19 mouse cellular contexts compared by ENCODE assay signal in the genomic region with DNA sequence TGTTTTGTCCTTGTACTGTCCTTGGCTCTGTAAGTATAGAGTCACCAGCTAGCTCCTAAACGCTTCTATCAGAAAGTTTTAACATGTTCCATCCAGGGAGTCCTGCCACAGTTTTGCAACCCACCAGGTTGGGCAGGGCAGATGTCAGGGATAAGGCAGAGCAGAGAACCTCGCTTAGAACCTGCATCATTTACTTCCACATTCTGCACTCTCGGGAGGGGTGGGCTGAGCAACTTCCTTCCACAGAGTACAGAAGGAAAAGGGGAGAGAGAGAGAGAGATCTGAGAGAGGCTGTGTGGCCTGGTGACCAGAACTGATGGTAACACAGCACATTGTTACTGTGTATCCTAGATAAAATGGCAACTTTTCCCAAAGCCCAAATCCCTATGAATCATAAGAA.
DNase-seq lines count a peak whose midpoint lies in the region; ATAC-seq and TF ChIP-seq lines count a peak whose summit lies in the region.
"Had no signal": no experiment of that assay in that cellular context is flagged by ENCODE, and none has a peak within 500 bp of the region (broad histone marks: within the 10 kb centered on the region; RNA-seq: fewer than 3 reads in every experiment).

No protein-coding gene starts in this region.

- no peak overlapping the region for H3K9ac ChIP-seq in heart, embryonic 14.5 days (ENCODE audit: low read length)
- no peak overlapping the region for H3K9ac ChIP-seq in MEL (ENCODE audit: control insufficient read depth, low read depth, low read length, poor library complexity, severe bottlenecking)
- H3K9ac ChIP-seq in kidney, embryonic 16.5 days (replicated peaks; ENCODE audit: low read length) = no peak overlapping the region
- H3K9ac ChIP-seq: forebrain, embryonic 13.5 days; forebrain, postnatal 0 days; hindbrain, embryonic 14.5 days; intestine, embryonic 15.5 days had no signal

- TF ChIP-seq POLR2A in MEL (IDR thresholded peaks at IDR 0.05; ENCODE audit: control insufficient read depth in 1 of 2, insufficient read depth in 1 of 2, low read depth in 1 of 2, low read length in 2 of 2, poor library complexity in 1 of 2) = no peak

- no peaks in the 10 kb centered on the region for H3K27me3 ChIP-seq in heart, embryonic 14.5 days (ENCODE audit: control insufficient read depth, insufficient read depth, low read length)
- no peaks in the 10 kb centered on the region for H3K27me3 ChIP-seq in MEL (ENCODE audit: control insufficient read depth in 1 of 2, insufficient read depth in 2 of 2, low read length in 2 of 2)
- H3K27me3 ChIP-seq in limb, embryonic 10.5 days (ENCODE audit: low read depth, poor library complexity, severe bottlenecking) = no peaks in the 10 kb centered on the region
- no peaks in the 10 kb centered on the region for H3K27me3 ChIP-seq in kidney, embryonic 16.5 days (ENCODE audit: insufficient read depth, low read length)
- H3K27me3 ChIP-seq: forebrain, embryonic 13.5 days; intestine, embryonic 15.5 days had no signal

- H3K36me3 ChIP-seq in heart, embryonic 14.5 days (ENCODE audit: control insufficient read depth, insufficient read depth, low read length) = peaks cover 22% of the 10 kb centered on the region
- peaks cover 2 to 25% of the 10 kb centered on the region in 2 experiments for H3K36me3 ChIP-seq in MEL (ENCODE audit: control insufficient read depth in 1 of 2, insufficient read depth in 2 of 2, low read length in 2 of 2)
- peaks cover 20% of the 10 kb centered on the region for H3K36me3 ChIP-seq in limb, embryonic 10.5 days
- H3K36me3 ChIP-seq in kidney, embryonic 16.5 days (ENCODE audit: insufficient read depth, low read length) = peaks cover 21% of the 10 kb centered on the region

- H3K4me1 ChIP-seq in heart, embryonic 14.5 days (ENCODE audit: control insufficient read depth in 2 of 2, insufficient read depth in 2 of 2, low read length in 2 of 2) = peaks cover 21 to 48% of the 10 kb centered on the region in 2 experiments
- peaks cover 16 to 23% of the 10 kb centered on the region in 2 experiments for H3K4me1 ChIP-seq in MEL (ENCODE audit: control insufficient read depth in 1 of 2, insufficient read depth in 2 of 2, low read length in 2 of 2)
- peaks cover 51% of the 10 kb centered on the region for H3K4me1 ChIP-seq in limb, embryonic 10.5 days
- H3K4me1 ChIP-seq in kidney, embryonic 16.5 days (ENCODE audit: insufficient read depth, low read length) = peaks cover 38% of the 10 kb centered on the region

- peaks cover 8% of the 10 kb centered on the region; the same call in 1 of the 2 replicates for H3K9me3 ChIP-seq in heart, embryonic 14.5 days (ENCODE audit: control insufficient read depth, low read length)
- no peaks in the 10 kb centered on the region for H3K9me3 ChIP-seq in MEL (replicated peaks; ENCODE audit: insufficient read depth, low read length)
- H3K9me3 ChIP-seq in limb, embryonic 10.5 days (replicated peaks) = peaks cover 4% of the 10 kb centered on the region; the same call in 1 of the 2 replicates
- H3K9me3 ChIP-seq in kidney, embryonic 16.5 days (ENCODE audit: low read length) = peaks cover 14% of the 10 kb centered on the region
- H3K9me3 ChIP-seq: intestine, embryonic 15.5 days had no signal

- H3K4me3 ChIP-seq in heart, embryonic 14.5 days (ENCODE audit: control insufficient read depth in 1 of 2, insufficient read depth in 1 of 2, low read depth in 1 of 2, low read length in 2 of 2) = no peak overlapping the region
- H3K4me3 ChIP-seq in MEL (ENCODE audit: control insufficient read depth in 1 of 2, insufficient read depth in 1 of 2, low read depth in 2 of 2, low read length in 2 of 2) = no peak overlapping the region
- no peak overlapping the region for H3K4me3 ChIP-seq in limb, embryonic 10.5 days
- no peak overlapping the region for H3K4me3 ChIP-seq in kidney, embryonic 16.5 days (ENCODE audit: low read length)
- H3K4me3 ChIP-seq: embryonic facial prominence, embryonic 10.5 days; forebrain, embryonic 13.5 days; hindbrain, embryonic 10.5 days; intestine, embryonic 15.5 days had no signal

- H3K27ac ChIP-seq in heart, embryonic 14.5 days (replicated peaks in 1 of 2; ENCODE audit: control insufficient read depth in 1 of 2, insufficient read depth in 1 of 2, low read depth in 2 of 2, low read length in 2 of 2) = peak overlapping the region; percentile 25 to 51
- H3K27ac ChIP-seq in MEL (ENCODE audit: control insufficient read depth, low read depth, low read length) = peak overlapping the region; percentile 4; the same call in 1 of the 2 replicates
- H3K27ac ChIP-seq in limb, embryonic 10.5 days = 0 out of 2 replicates have a peak overlapping the region, but pooled peaks have one; percentile 14
- H3K27ac ChIP-seq in kidney, embryonic 16.5 days (ENCODE audit: low read length) = no peak overlapping the region
- H3K27ac ChIP-seq: embryonic facial prominence, embryonic 10.5 days; forebrain, embryonic 13.5 days; hindbrain, embryonic 10.5 days; hindbrain, embryonic 14.5 days; intestine, embryonic 15.5 days had no signal

- no peak for DNase-seq in heart, adult 18-20 months
- DNase-seq in MEL (ENCODE audit: low read depth, low spot score) = peak; percentile 62
- peak; percentile 34 for DNase-seq in MEL-GATA-1-ER (ENCODE audit: extremely low read depth, low read depth)
- no peak for DNase-seq in limb, embryonic 10.5 days (ENCODE audit: low spot score)
- DNase-seq in adrenal gland, postnatal 25 days = no peak
- DNase-seq: adrenal gland, postnatal 10 days; cerebellum, adult 18-20 months; cerebellum, adult 9-11 months; cerebellum, postnatal 36 days; forebrain, postnatal 0 days; gastrocnemius, postnatal 14 days; kidney, adult 18-20 months had no signal

- 38% methylated on average over 3 of the region's 3 CpGs for WGBS in heart, embryonic 14.5 days
- 73% methylated on average over 3 of the region's 3 CpGs for WGBS in limb, embryonic 10.5 days
- WGBS in kidney, embryonic 16.5 days = 62% methylated on average over 3 of the region's 3 CpGs

- H3K79me2 ChIP-seq in MEL (ENCODE audit: control insufficient read depth, insufficient read depth, low read length, poor library complexity) = peaks cover 15% of the 10 kb centered on the region; the same call in 1 of the 2 replicates

- no peak for TF ChIP-seq RAD21 in MEL (IDR thresholded peaks at IDR 0.05; ENCODE audit: low read depth, low read length)

- TF ChIP-seq EP300 in MEL (IDR thresholded peaks at IDR 0.05; ENCODE audit: low read depth in 1 of 2, low read length in 2 of 2) = peak in 1 of 2 experiments; percentile 33; a peak in 1 of 4 replicates

- ATAC-seq in heart, embryonic 14.5 days (ENCODE audit: insufficient number of reproducible peaks, insufficient read depth, low FRiP score, low read depth) = no peak
- ATAC-seq in kidney, embryonic 16.5 days (ENCODE audit: low FRiP score, low TSS enrichment) = no peak
- ATAC-seq: intestine, embryonic 15.5 days had no signal

- no peak for TF ChIP-seq CTCF in MEL (IDR thresholded peaks at IDR 0.05 in 2 of 3, conservative IDR thresholded peaks at IDR 0.05 in 1 of 3; ENCODE audit: control insufficient read depth in 1 of 3, insufficient read depth in 1 of 3, low read depth in 2 of 3, low read length in 3 of 3, poor library complexity in 1 of 3, severe bottlenecking in 1 of 3)

- no peak overlapping the region for H3K4me2 ChIP-seq in heart, embryonic 14.5 days (ENCODE audit: low read length)
- no peak overlapping the region for H3K4me2 ChIP-seq in kidney, embryonic 16.5 days (replicated peaks; ENCODE audit: low read depth, low read length)
- H3K4me2 ChIP-seq: forebrain, embryonic 13.5 days; hindbrain, embryonic 14.5 days; intestine, embryonic 15.5 days had no signal

TF ChIP-seq in MEL, 35 proteins besides CTCF, POLR2A, EP300 and RAD21:
- TF ChIP-seq TAL1 (IDR thresholded peaks at IDR 0.05; ENCODE audit: low read length) = no peak; the same call in 1 of the 2 replicates
- peak; percentile 31; the same call in 1 of the 2 replicates for TF ChIP-seq MAX (IDR thresholded peaks at IDR 0.05; ENCODE audit: low read length)
- TF ChIP-seq SIN3A (IDR thresholded peaks at IDR 0.05; ENCODE audit: low read length) = peak; percentile 31; the same call in 1 of the 2 replicates
- TF ChIP-seq ETS1 (IDR thresholded peaks at IDR 0.05; ENCODE audit: low read depth, low read length) = peak; percentile 45; the same call in 1 of the 2 replicates
- no peak for TF ChIP-seq TCF12 (IDR thresholded peaks at IDR 0.05; ENCODE audit: low read depth, low read length)
TF ChIP-seq in MEL: peak in this region for 3.

Comparison
In these comparisons a context has a peak if more than half of its experiments do, and no peak if none do; other contexts are left out.
1. DNase-seq: peak in MEL (single experiment) and MEL-GATA-1-ER (single experiment); none in heart, adult 18-20 months (0 of 2), limb, embryonic 10.5 days (single experiment) and adrenal gland, postnatal 25 days (single experiment).